Mouse (Mus musculus) megakaryocyte, embryonic 14.5 days (primary cell): ENCODE measurements around the gene Setd2.

Experiments used
- FLI1 ChIP-seq: IDR thresholded peaks from 2 replicates; pipeline ENCODE4 v1.6.1; 2012; ENCODE audit warnings: low read length, inconsistent platforms, mixed read lengths
- GATA1 ChIP-seq: IDR thresholded peaks from 3 replicates; pipeline ENCODE4 v1.6.1; 2012; ENCODE audit warnings: mixed read lengths, low read length, inconsistent platforms, borderline replicate concordance

- no peak for TF ChIP-seq GATA1
- no peak for TF ChIP-seq FLI1
These were observed 15.9 kb downstream of the Setd2 start for GRCm38 (mm10) chr9:110548261-110548660.
